Mouse (Mus musculus) ovary, postnatal 14 days (tissue): ENCODE measurements at regions not wholly inside any gene's neighbourhood (a gene's known extent, or its start where the extent isn't known, plus 50 kb on each side); places are given as distances from the start of the nearest gene placed in this dataset.

ENCODE experiments used
- DNase-seq: peaks from one replicate; pipeline ENCODE4 v3.0.0; 2022; ENCODE audit warnings: low spot score

DNA sequence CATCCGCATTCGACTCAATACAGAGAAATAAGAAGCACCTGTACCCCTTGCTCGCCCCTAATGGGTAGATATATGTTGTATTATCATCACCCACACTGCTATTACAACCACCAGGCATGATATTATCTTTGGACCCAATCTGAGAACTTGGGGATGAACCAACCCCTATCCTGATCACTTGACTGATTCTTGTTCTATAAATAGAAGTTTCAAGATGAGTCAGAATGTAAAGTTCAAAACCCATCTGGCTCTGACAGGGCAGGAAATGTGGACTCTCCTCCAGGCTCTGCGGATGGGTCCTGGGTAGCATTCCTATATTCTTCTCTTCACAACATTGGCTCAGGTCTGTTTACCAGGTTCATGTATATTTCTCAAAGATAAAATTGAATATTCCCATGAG is 61.9 kb upstream of the Pard3b start:
- DNase-seq, result no peak

DNA sequence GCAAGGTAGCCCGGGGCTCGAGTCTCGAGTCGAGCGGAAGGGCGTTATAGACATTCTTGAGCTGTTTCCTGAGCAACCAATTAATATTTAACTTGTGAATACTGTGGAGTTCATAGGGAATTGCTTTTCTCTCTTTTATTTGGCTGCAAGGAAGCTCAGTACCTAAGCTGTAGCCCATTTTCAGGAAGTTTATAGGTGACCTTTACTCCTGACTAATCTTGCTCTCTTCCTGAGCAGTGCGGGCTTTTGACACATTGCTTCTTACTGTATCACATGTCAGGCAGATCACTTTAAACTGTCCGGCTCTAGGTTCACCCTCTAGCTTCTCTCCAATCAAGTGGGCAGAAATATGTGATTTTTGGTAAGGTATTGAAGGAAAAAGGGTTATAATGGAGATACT is 51.4 kb upstream of the Pard3b start:
- no peak for DNase-seq
